Mouse (Mus musculus): ENCODE measurements around the gene Sap30bp.

- TF ChIP-seq CTCF (IDR thresholded peaks at IDR 0.05; ENCODE audit: borderline replicate concordance, insufficient read depth, low read depth, low read length) (no peak), POLR2A (IDR thresholded peaks at IDR 0.05; ENCODE audit: borderline replicate concordance, insufficient read depth, low read length) (no peak)
Observed at GRCm38 (mm10) chr11:115929818-115930217, 3.3 kb upstream of the Sap30bp start.
